Mouse (Mus musculus): Measurements from ENCODE around the gene Erf.

Erf gene

DNA sequence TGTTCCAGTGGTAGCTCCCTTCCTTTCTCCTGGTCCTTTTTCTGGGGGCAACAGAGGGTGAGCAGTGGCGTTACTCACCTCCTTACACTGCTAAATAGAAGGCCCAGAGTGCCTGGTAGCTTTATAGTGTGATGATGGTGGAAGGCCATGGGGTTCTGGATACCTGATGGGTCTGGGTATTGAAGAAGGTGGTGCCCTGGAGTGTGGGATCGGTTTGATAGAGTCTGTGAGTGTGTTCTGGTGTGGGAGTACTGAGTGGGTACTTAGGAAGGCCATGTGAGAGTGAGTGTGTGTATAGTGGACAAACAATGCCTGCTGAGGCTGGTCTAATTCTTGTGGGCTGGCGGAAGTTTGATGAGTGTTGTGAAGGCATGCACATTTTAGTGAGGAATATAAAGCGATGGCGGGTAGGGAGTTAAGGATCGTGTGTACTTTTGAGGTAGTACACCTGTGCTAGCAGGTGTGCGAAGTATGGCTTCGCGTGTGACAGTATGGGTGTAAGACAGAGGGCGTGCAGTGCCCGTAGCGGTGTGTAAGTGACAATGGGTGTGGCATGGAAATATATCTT lies 30.7 kb upstream of the Erf start:
- no peak for DNase-seq (ENCODE audit: low spot score)

DNA sequence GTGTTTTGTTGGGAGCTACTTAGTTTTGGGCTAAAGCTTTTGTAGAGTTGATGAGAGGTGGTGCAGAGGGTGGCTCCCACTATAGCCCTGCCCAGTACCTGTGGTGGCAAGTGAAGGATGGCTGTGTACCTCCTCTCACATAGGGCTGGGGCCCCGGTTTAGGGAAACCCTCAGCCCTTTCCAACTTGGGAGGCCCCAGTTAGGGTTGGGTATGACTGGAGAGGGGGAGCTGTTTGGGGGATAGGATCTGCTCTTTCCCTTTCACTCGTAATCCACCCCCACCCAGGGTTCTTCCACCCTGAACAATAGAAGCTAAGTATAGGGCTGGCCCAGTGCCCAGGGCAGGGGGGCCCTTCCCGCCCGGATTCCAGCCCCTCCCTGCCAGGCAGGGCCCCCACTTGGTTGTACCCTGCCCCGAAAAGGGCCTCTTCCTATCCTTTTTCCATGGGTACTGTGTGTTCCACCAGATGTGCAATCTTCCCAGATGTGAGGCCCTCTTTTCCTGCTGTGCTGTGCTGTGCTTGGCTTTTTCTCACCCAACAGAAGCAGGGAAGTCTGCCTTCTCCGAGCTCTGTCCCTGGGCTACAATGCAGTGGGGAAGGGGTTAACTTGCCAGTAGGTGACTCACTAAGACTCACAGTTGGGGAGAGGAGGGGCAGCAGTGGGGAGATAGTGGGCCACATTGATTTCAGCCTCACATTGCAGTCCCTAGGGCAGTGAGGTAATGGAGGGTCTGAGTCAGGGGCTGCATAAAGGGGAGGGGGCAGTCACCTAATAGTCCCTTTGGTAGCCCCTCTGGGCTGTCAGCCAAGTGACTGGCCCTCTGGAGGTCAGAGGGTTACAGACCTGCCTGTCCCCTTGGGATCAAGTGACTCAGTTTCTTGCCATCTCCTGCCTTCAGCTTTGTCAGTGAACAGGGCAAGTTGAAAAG lies 29.6 kb upstream of the Erf start:
- no peak for DNase-seq (ENCODE audit: low spot score)

DNA sequence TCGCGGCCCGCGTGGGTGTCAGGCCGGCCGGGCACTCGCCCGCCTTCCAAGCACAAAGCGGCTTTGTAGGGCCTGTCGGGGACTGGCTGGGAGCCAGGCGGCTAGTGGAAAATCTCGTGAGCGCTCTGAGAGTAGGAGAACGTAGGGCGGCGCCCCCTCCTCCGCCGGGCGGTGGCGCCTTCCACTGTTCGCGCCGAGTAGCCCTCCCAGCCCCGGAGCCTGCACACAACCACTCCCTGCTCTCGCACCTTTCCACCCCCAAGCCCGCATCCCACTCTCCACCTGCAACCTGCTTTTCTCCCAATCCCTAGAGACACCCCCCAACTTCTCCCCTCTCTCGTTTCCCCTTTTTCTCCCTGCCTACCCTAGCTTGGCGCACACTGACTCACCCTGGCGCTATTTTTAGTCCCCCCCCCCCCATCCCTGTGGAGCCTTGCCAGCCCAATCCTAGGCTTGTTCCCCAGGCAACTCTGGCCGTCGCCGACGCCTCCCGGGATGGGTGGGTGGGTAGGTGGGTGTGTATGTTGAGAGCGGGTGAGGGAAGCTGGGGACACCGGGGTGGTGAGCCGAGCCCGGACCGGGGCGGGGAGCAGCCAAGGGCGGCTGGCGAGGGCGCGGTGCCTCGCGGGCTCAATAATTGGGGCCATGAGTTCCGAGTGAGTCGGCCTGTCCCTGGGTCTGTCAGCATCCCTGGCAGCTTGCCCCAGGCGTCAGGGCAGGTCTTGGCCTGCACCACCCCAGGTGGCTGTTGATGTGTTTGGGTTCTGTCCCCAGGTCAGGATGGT lies 28.7 kb upstream of the Erf start:
- peak; percentile 82 for DNase-seq (ENCODE audit: low spot score)

DNA sequence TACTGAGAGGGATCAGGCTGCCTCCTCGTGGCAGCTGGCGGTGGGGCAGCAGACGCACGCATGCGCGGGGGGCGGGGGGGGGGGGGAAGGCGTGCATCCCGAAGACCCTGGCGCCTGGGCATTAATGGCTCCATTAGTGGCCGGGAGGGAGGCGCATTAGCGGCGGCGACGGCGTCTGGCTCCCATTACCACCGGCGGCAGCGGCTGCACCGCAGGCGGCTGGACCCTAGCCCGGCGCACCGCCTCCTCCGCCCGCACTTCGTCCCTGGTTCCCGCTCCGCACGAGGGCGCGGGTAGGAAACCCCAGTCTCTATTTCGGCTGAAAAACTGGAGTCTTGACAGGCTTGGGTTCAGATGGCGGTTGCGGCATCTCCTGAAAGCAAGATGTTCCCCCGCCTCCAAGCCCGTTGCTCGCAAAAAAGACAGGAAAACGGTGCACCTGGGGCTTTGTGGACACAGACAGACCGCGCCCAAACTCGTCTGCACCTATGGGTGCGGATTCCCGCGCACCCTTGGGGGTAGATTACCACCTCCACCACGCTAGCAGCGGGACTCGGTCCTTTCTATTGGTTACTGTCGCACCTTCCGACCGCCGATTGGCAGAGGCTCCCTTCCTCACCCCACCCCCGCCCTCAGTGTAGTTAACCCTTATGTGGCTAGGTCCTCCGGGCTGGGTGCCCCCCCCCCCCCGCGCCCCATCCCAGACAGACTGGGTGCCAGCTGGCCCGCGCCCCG lies 27.9 kb upstream of the Erf start:
- peak; percentile 59 for DNase-seq (ENCODE audit: low spot score)

DNA sequence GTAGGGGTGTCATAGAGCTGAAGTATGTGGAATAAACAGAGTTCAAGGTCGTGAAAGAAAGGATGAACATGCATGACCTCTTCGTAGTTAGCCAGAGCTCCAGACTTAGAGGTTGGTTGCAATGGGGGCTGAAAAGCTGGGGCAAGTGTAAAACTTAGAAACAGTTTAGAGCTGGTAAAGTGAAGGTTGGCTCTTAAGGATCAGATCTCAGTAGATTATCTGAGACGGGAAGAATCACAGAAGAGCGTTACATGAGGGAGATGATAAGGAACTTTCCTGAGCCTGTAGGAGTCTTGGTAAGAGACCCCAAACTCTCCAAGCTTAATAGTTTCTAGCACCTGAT lies 27.4 kb upstream of the Erf start:
- DNase-seq (ENCODE audit: low spot score), result no peak

DNA sequence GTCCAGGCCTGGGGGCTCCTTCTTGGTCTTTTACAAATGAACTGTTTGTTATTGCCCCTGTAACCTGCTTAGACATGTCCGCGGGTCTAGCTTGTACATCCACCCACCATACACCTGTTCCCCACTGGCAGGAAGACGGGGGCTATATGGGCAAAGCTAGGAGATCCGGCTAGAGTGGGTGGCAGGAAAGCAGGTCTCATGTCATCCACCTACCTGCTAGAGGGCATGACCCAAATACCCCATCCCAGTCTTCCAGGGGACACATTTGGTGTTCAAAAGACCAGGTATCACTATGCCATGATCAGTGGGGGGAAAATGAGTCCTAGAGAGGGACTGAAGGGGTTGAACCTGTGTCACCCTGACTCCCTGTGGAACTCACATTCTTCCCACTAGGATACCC lies 26.8 kb upstream of the Erf start:
- DNase-seq (ENCODE audit: low spot score), result no peak

DNA sequence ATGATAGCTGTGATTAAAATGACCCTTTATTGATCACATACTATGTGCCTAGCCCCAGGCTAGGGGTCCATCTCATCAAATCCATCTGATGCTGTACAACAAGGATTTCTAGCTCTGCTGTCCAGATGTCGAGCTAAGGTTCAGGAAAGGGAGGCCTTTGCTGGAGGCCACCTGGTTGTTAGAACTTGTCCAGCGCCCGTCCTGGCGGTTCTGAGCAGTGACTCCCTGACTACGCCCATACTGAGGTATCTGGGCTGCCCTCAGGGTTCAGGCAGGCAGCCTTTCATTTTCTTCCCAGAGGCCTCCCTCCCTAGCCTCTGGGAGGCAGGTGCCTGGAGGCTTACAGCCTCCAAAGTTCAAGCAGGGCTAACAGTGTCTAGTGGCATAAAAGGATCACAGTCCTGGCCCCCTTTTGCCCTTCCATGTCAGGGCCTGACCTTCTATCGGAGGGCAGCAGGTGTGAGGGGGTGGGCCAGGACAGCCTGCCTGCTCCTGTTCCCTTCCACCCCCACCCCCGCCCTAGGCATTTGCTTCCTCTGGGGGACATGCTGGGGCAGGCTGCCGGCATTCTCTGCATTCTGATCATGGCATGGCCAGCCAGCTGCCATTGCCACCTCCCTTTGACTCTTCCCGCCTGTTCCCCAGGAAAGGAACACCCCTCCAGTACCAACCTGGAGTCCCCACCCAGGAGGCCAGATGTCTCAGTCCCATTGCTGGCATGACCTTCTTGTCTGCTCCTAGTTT lies 25.2 kb upstream of the Erf start:
- DNase-seq (ENCODE audit: low spot score), result no peak

DNA sequence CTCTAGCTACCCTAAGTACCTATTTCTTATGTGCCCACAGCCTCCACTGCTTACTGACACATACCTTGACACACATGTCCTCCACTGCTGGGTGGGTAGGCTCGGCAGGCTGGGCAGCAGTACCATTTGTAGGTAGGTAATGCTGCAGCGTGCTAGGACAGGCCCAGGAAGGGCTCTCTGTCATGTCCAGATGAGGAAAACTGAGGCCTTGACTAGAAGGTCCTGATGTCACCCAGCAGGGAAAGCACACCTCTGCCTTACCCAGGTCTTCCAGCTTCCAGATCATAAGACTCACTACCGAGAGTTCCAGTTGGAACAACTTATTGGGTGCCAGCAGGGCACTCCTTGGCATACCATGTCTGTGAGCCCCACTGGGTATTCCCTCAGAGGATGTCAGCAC lies 24.4 kb upstream of the Erf start:
- DNase-seq (ENCODE audit: low spot score), result no peak

DNA sequence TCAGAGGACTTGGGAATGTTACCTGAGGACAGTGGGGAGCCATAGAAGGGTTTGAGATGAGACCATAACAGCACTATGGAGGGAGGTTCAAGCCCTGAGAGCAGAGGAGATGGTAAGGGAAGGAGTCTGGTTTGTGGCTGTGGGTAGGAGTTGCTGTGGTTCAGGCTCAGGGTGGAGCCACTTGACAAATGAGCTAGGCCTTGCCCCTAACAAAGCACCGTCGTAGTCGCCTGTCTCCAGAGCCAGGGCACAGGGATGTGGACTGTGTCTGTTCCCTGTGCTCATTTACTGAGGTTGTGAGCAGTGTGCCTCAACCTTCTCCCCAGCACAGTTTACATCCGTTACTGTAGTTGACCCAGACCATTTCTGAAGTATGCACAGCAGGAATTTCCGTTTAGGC lies 24.0 kb upstream of the Erf start:
- DNase-seq (ENCODE audit: low spot score), result no peak

DNA sequence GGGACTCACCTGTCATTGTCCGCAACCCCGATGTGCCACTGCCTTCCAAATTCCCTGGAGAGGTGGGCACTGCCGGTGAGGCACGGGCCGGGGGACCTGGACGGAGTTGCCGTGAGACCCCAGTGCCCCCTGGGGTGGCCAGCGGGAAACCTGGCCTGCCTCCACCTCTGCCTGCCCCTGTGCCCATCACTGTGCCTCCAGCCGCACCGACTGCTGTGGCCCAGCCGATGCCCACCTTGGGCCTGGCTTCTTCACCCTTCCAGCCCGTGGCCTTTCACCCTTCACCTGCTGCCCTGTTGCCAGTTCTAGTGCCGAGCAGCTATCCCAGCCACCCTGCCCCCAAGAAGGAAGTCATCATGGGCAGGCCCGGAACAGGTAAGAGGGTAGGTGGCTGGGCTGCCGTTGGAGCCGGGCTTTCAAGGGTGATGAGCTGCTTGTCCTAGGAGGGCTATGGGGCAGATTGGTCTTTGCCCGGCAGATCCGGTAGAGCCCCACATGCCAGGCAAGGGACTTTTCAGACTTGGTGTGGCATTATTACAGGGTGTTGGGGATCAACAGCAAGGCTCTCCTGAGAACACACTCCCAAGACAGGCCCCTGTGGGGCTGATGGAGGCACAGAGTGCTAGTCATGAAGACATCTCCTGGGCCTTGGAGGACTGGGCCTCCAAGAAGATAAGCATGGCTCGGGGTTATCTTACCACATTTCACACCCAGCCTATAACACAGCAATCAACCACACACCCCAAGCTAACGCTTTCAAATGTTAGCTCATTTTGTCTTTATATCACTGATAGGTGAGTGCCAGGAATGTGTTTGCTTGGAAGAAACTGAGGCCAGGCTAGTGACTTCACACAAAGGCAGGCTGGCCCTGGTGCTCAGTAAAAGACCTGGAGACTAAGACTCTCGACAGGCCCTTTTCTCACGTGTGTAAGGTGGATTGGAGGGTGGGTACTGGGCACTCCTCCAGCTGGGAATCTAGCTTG lies 23.0 kb upstream of the Erf start:
- DNase-seq (ENCODE audit: low spot score), result no peak

DNA sequence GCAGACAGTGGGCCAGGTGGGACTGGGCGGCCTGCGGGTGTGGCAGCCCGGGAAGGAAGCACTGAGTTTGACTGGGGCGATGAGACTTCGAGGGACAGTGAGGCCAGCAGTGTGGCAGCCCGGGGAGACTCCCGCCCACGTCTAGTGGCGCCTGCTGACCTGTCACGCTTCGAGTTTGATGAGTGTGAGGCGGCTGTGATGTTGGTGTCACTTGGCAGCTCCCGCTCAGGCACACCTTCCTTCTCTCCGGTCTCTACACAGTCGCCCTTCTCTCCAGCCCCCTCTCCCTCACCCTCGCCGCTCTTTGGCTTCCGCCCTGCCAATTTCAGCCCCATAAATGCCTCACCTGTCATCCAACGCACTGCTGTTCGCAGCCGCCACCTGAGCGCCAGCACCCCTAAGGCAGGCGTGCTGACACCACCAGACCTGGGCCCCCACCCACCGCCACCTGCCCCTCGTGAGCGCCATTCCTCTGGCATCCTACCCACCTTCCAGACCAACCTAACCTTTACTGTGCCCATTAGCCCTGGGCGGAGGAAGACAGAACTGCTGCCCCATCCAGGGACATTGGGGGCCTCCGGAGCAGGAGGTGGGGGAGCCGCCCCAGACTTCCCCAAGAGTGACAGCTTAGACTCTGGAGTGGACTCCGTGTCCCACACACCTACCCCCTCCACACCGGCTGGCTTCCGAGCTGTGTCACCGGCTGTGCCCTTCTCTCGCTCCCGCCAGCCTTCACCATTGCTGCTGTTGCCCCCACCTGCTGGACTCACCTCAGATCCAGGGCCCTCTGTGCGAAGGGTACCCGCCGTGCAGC lies 22.1 kb upstream of the Erf start:
- DNase-seq (ENCODE audit: low spot score), result no peak

DNA sequence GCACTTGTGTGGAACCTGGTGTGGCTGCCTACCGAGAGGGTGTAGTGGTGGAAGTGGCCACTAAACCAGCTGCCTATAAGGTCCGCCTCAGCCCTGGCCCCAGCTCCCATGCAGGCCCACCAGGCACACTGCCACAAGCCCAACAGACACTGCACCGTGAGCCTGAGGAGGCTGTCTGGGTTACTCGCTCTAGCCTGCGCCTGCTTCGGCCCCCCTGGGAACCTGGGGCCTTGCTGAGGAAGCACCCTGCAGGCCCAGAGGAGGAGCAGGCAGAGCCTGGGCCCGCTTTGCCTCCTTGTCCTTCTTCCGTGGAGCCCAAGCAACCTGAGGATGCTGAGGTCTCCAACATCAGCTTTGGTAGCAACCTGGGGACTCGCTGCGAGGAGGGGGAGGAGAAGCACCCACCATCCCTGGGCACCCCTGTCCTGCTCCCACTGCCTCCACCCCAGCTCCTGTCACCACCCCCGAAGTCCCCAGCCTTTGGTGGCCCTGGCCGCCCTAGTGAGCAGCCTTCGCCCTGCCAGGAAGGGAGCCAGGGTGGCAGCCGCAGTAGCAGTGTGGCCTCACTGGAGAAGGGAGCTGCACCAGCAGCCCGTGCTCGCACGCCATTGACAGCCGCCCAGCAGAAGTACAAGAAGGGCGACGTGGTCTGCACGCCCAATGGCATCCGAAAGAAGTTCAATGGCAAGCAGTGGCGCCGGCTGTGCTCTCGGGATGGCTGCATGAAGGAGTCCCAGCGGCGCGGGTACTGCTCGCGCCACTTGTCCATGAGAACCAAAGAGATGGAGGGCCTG lies 21.3 kb upstream of the Erf start:
- no peak for DNase-seq (ENCODE audit: low spot score)

DNA sequence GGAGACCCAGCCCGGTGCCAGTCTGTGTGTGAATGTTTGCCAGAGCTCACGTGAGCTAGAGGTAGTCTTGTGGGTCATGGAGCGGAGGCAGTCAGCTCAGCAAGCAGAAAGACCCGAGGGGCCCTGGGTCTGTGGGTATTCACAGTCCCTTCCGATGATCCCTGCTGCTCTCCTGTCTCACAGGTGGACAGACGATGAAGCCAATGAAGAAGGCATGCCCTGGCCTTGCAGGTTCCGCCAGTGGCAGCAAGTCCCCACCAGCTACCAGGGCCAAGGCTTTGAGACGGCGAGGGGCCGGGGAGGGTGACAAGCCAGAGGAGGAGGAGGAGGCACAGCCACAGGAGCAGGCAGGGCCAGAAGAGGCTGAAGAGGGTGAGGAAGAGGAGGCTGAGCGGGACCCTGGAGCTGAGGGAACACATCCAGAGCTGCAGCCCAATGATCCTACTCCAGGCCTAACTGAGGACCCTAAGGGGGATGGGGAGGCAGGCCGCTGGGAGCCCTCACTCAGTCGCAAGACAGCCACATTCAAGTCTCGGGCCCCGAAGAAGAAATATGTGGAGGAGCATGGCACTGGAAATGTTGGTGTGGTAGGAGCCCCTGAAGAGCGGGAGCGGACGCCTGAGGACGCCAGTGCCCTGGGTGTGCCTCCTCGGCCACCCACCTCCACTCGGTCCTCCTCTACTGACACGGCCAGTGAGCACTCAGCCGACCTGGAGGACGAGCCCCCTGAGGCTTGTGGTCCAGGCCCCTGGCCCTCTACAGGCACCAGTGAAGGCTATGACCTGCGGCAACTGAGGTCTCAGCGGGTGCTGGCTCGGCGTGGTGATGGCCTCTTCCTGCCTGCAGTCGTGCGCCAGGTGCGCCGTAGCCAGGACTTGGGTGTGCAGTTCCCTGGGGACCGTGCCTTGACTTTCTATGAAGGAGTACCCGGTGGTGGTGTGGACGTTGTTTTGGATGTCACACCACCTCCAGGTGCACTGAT lies 20.4 kb upstream of the Erf start:
- DNase-seq (ENCODE audit: low spot score), result no peak

DNA sequence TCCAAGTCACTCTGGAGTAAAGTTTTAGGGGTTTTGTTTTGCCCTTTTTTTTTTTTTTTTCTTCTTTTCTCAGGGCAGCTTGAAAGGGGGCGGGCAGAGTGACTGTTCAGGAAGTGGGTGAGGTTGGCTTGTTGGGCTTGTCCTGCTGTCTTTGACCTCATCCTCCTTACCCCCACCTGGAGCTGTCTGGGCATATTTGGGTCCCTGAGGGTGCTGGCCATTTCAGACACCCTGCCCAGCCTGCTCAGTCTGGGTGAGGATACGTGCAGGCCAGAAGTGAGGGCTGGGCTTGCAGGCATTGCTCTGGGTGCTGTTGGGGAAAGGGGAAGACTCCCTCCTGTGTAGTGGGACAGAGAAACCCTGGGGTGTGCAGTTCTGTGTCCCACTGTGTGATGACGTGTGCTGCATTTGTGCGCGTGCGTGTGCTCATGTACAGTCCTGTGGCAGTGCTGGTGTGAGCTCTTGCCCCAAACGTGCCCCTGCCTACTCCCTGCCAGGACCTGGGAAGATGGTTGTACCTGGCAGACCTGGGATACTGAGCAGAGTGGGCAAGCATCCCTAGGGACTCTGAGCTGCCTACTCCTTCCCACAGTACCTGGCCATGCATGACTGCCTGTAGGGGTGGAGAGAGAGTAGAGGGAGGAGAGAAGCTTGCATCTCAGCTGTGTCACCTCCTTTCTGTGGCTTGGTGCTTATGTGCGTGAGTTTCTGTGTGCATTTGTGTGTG lies 19.1 kb upstream of the Erf start:
- no peak for DNase-seq (ENCODE audit: low spot score)

DNA sequence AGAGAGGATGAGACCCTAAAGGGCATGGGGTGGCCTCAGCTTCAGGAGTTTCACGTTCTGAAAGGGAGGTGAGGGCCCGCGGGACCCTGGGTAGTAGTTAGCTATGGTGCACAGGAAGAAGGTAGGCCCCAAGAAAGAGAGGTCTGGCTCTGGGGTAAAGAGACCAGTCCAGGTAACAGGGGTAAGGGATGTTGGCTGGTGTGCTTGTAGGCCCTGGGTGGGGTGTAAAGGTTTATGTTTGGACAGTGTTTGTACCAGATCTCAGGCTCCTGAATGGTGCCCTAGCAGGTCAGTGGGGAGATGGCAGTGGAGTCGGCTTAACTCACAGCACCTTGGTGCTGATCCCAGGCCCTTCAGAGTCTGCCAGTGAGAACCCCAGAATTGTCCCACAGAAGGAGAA lies 18.5 kb upstream of the Erf start:
- no peak for DNase-seq (ENCODE audit: low spot score)

DNA sequence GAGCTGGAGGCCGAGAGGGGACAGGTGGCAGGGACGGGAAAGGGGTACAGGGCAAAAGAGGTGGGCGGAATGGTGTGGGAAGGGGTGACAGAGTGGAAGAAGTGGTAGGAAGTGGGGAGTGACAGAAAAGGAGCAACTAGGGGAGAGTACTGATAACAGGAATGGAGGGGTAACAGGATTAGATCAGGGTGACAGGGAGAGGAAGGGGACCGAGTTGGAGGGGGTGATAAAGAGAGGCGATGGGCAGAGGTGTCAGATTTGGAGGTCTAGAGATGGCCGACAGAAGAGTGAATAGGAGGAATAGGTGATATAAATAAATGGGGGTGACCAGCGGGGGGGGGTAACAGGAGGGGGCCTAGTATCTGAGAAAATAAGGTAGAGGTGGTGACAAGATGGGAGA lies 18.0 kb upstream of the Erf start:
- DNase-seq (ENCODE audit: low spot score), result no peak

Data from ovary, postnatal 14 days (tissue).